ENCODE assay signal across 9 mouse cellular contexts in the genomic region with DNA sequence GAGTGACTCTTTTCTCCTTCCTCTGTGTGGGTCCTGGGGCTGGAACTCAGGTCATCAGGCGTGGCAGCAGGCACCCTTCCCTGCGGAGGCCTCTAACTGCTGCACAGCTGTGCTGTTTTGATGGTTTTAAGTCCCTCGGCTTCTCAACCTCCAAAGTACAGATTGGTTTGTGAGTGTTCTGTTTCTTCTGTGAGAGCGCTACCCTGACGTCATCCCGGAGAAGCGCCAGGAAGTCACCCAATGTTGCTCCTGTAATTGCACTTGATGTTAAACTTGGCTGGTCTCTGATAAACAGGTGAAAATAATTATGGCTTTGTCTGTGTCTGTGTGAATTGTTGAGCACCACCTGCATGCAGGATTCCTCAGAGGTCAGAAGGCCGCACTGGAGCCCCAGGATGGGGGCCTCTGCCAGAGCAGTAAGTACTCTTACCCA. TPM values are rescaled to one million over a fixed set of nuclear protein-coding genes. Genes with fewer than 3 reads are reported as not detected.
DNase-seq lines count a peak whose midpoint lies in the region; ATAC-seq and TF ChIP-seq lines count a peak whose summit lies in the region.
"Had no signal": no experiment of that assay in that cellular context is flagged by ENCODE, and none has a peak within 500 bp of the region (broad histone marks: within the 10 kb centered on the region; RNA-seq: fewer than 3 reads in every experiment).

No protein-coding gene starts in this region.

- H3K27me3 ChIP-seq in lung, embryonic 14.5 days (ENCODE audit: insufficient read depth, low read length), result no peaks in the 10 kb centered on the region
- H3K27me3 ChIP-seq in kidney, embryonic 15.5 days, result no peaks in the 10 kb centered on the region
- no peaks in the 10 kb centered on the region for H3K27me3 ChIP-seq in thymus, adult 2 months (ENCODE audit: control insufficient read depth, insufficient read depth, low read length)
- H3K27me3 ChIP-seq in midbrain, embryonic 10.5 days (ENCODE audit: low read depth, poor library complexity, severe bottlenecking), result no peaks in the 10 kb centered on the region
- H3K27me3 ChIP-seq: stomach, embryonic 15.5 days had no signal

- peak; percentile 35; the same call in 1 of the 2 replicates for ATAC-seq in lung, embryonic 14.5 days (ENCODE audit: insufficient read depth)
- peak; percentile 36; the same call in 1 of the 2 replicates for ATAC-seq in kidney, embryonic 15.5 days (replicated peaks; ENCODE audit: low FRiP score)

- H3K4me1 ChIP-seq in lung, embryonic 14.5 days (ENCODE audit: insufficient read depth), result no peaks in the 10 kb centered on the region
- H3K4me1 ChIP-seq in lung, adult 2 months (ENCODE audit: control insufficient read depth, insufficient read depth, low read length), result no peaks in the 10 kb centered on the region; the same call in 1 of the 2 replicates
- H3K4me1 ChIP-seq in kidney, embryonic 15.5 days, result peaks cover 15% of the 10 kb centered on the region
- peaks cover 19% of the 10 kb centered on the region for H3K4me1 ChIP-seq in thymus, adult 2 months (replicated peaks; ENCODE audit: control insufficient read depth, insufficient read depth, low read length)
- H3K4me1 ChIP-seq in midbrain, embryonic 10.5 days, result peaks cover 10% of the 10 kb centered on the region; the same call in 1 of the 2 replicates

- H3K36me3 ChIP-seq in lung, embryonic 14.5 days (ENCODE audit: insufficient read depth), result no peaks in the 10 kb centered on the region
- H3K36me3 ChIP-seq in kidney, embryonic 15.5 days, result no peaks in the 10 kb centered on the region
- no peaks in the 10 kb centered on the region for H3K36me3 ChIP-seq in thymus, adult 2 months (ENCODE audit: control insufficient read depth, insufficient read depth, low read length)
- H3K36me3 ChIP-seq in midbrain, embryonic 10.5 days, result no peaks in the 10 kb centered on the region
- H3K36me3 ChIP-seq: stomach, embryonic 15.5 days had no signal

- no peak for TF ChIP-seq CTCF in lung, embryonic 14.5 days (IDR thresholded peaks at IDR 0.05; ENCODE audit: low read depth)
- TF ChIP-seq CTCF in lung, adult 2 months (IDR thresholded peaks at IDR 0.05; ENCODE audit: insufficient read depth, low read length), result no peak
- no peak for TF ChIP-seq CTCF in thymus, adult 2 months (IDR thresholded peaks at IDR 0.05; ENCODE audit: borderline replicate concordance, control insufficient read depth, extremely low read depth, insufficient read depth, low read length, poor library complexity)

- H3K4me3 ChIP-seq in lung, embryonic 14.5 days (ENCODE audit: low read depth, low read length), result no peak overlapping the region
- no peak overlapping the region for H3K4me3 ChIP-seq in lung, adult 2 months (replicated peaks; ENCODE audit: extremely low read depth, low read depth, low read length)
- H3K4me3 ChIP-seq in kidney, embryonic 15.5 days (replicated peaks), result no peak overlapping the region
- peak overlapping the region; percentile 10; the same call in 1 of the 2 replicates for H3K4me3 ChIP-seq in thymus, adult 2 months (ENCODE audit: control insufficient read depth, insufficient read depth, low read length)
- H3K4me3 ChIP-seq in midbrain, embryonic 10.5 days, result no peak overlapping the region
- H3K4me3 ChIP-seq: stomach, embryonic 15.5 days had no signal

- no peak overlapping the region for H3K9ac ChIP-seq in lung, embryonic 14.5 days
- no peak overlapping the region for H3K9ac ChIP-seq in kidney, embryonic 15.5 days
- H3K9ac ChIP-seq: stomach, embryonic 15.5 days had no signal

- no peak overlapping the region for H3K4me2 ChIP-seq in lung, embryonic 14.5 days
- no peak overlapping the region for H3K4me2 ChIP-seq in kidney, embryonic 15.5 days
- H3K4me2 ChIP-seq: stomach, embryonic 15.5 days had no signal

- TF ChIP-seq POLR2A in lung, adult 2 months (IDR thresholded peaks at IDR 0.05; ENCODE audit: borderline replicate concordance, extremely low read depth, low read depth, low read length), result no peak
- TF ChIP-seq POLR2A in thymus, adult 2 months (IDR thresholded peaks at IDR 0.05; ENCODE audit: control insufficient read depth, extremely low read depth, insufficient read depth, low read length, poor library complexity), result peak; percentile 54; the same call in 1 of the 2 replicates

- WGBS in lung, embryonic 14.5 days, result 53% methylated on average over 8 of the region's 8 CpGs
- 42% methylated on average over 8 of the region's 8 CpGs for WGBS in lung, adult 2 months
- WGBS in kidney, embryonic 15.5 days, result 40% methylated on average over 8 of the region's 8 CpGs
- WGBS in thymus, adult 2 months, result 23% methylated on average over 8 of the region's 8 CpGs
- 85% methylated on average over 8 of the region's 8 CpGs for WGBS in midbrain, embryonic 10.5 days

- H3K27ac ChIP-seq in lung, embryonic 14.5 days (ENCODE audit: low read depth), result no peak overlapping the region
- H3K27ac ChIP-seq in kidney, embryonic 15.5 days, result peak overlapping the region; percentile 71
- peak overlapping the region; percentile 97 for H3K27ac ChIP-seq in thymus, adult 2 months (ENCODE audit: control insufficient read depth, insufficient read depth, low read length)
- H3K27ac ChIP-seq in midbrain, embryonic 10.5 days (replicated peaks), result no peak overlapping the region
- H3K27ac ChIP-seq: stomach, embryonic 15.5 days had no signal

- H3K9me3 ChIP-seq in lung, embryonic 14.5 days (ENCODE audit: low read depth, low read length), result no peaks in the 10 kb centered on the region
- no peaks in the 10 kb centered on the region for H3K9me3 ChIP-seq in kidney, embryonic 15.5 days (replicated peaks)
- H3K9me3 ChIP-seq in midbrain, embryonic 10.5 days (replicated peaks), result no peaks in the 10 kb centered on the region
- H3K9me3 ChIP-seq: stomach, embryonic 15.5 days had no signal

- intact Hi-C loops in left cerebral cortex, postnatal 4 days (cut with DNase I), result no loop called here

- peak; percentile 21 for DNase-seq in lung, embryonic 14.5 days
- DNase-seq in lung, adult 2 months, result no peak
- DNase-seq in heart, adult 11 months, result peak; percentile 92
- DNase-seq in thymus, adult 2 months, result peak; percentile 72
- no peak for DNase-seq in left cerebral cortex, postnatal 4 days
- DNase-seq in cerebellum, postnatal 36 days, result no peak
- DNase-seq in midbrain, embryonic 10.5 days (ENCODE audit: low spot score), result no peak

RNA-seq across cellular contexts. Expression of gene Sgpp1, which starts 31.4 kb away (rescaled TPM):
- polyA plus RNA-seq in lung, embryonic 14.5 days (2014; fragmentation: Nextera tagmentation; extraction: Ambion mirVana), result 19.1 and 21.1 TPM in 2 replicates
- 31.1 and 35.2 TPM in 2 replicates for polyA plus RNA-seq in lung, adult 2 months (2012; rRNA removed)
- polyA plus RNA-seq in kidney, embryonic 15.5 days (2015; fragmentation: Nextera tagmentation; extraction: Ambion mirVana), result 14.1 and 14.3 TPM in 2 replicates
- polyA plus RNA-seq in thymus, adult 2 months (2012; rRNA removed), result 64.9 and 71.0 TPM in 2 replicates
- total RNA-seq in left cerebral cortex, postnatal 4 days (2021), result 10 to 100 TPM; 25.9 to 27.2 TPM
- 5.5 and 6.1 TPM in 2 replicates for polyA plus RNA-seq in midbrain, embryonic 10.5 days (2016; fragmentation: Nextera tagmentation; extraction: Ambion mirVana)

RNA-seq across cellular contexts. Expression of gene Syne2, which starts 51.0 kb away (rescaled TPM):
- polyA plus RNA-seq in lung, embryonic 14.5 days (2014; fragmentation: Nextera tagmentation; extraction: Ambion mirVana), result 59.4 and 68.4 TPM in 2 replicates
- 79.1 and 82.0 TPM in 2 replicates for polyA plus RNA-seq in lung, adult 2 months (2012; rRNA removed)
- 60.2 and 60.9 TPM in 2 replicates for polyA plus RNA-seq in kidney, embryonic 15.5 days (2015; fragmentation: Nextera tagmentation; extraction: Ambion mirVana)
- 14.4 and 15.5 TPM in 2 replicates for polyA plus RNA-seq in thymus, adult 2 months (2012; rRNA removed)
- total RNA-seq in left cerebral cortex, postnatal 4 days (2021), result 10 to 100 TPM; 37.6 to 43.8 TPM
- 91.9 and 93.1 TPM in 2 replicates for polyA plus RNA-seq in midbrain, embryonic 10.5 days (2016; fragmentation: Nextera tagmentation; extraction: Ambion mirVana)

Comparison
In these comparisons a context has a peak if more than half of its experiments do, and no peak if none do; other contexts are left out.
1. DNase-seq: peak in lung, embryonic 14.5 days (single experiment), heart, adult 11 months (single experiment) and thymus, adult 2 months (single experiment); none in lung, adult 2 months (single experiment), left cerebral cortex, postnatal 4 days (single experiment), cerebellum, postnatal 36 days (0 of 2) and midbrain, embryonic 10.5 days (single experiment).
2. H3K27ac ChIP-seq: peak in kidney, embryonic 15.5 days (single experiment) and thymus, adult 2 months (single experiment); none in lung, embryonic 14.5 days (single experiment) and midbrain, embryonic 10.5 days (single experiment).